Mouse (Mus musculus) G1E (cell line): ENCODE measurements at regions not wholly inside any gene's neighbourhood (a gene's known extent, or its start where the extent isn't known, plus 50 kb on each side); places are given as distances from the start of the nearest gene placed in this dataset.
"Not testable (repeated sequence)": the region's sequence is repeated elsewhere in the genome, so short reads cannot be mapped to it uniquely, and the experiment has no call there.

Experiments used
- ATAC-seq: 2 replicates; pipeline ENCODE4 v1.8.0; 2016; ENCODE audit warnings: mild to moderate bottlenecking; ENCODE audit not compliant: insufficient number of reproducible peaks, poor library complexity, low FRiP score, severe bottlenecking; ENCODE audit errors: extremely low read depth
- DNase-seq: peaks from one replicate; pipeline ENCODE4 v3.0.0; 2012; ENCODE audit warnings: low spot score
- H3K27me3 ChIP-seq: 2 replicates; pipeline ENCODE4 v1.6.1; 2012; ENCODE audit warnings: mild to moderate bottlenecking, low read length, inconsistent platforms; ENCODE audit not compliant: insufficient read depth
- H3K36me3 ChIP-seq: replicated peaks from 2 replicates; pipeline ENCODE3; 2012; ENCODE audit warnings: mild to moderate bottlenecking, inconsistent platforms
- H3K4me1 ChIP-seq: 2 replicates; pipeline ENCODE4 v1.6.1; 2012; ENCODE audit warnings: low read depth, low read length, inconsistent platforms, mixed read lengths; ENCODE audit not compliant: insufficient read depth
- H3K4me3 ChIP-seq: 2 replicates; pipeline ENCODE4 v1.5.1; 2012; ENCODE audit warnings: low read depth, mild to moderate bottlenecking, inconsistent platforms, low read length, moderate library complexity, mixed read lengths
- H3K9me3 ChIP-seq: replicated peaks from 2 replicates; pipeline ENCODE4 v1.6.1; 2012; ENCODE audit warnings: inconsistent platforms
- CTCF ChIP-seq: IDR thresholded peaks from 2 replicates; pipeline ENCODE4 v1.5.1; 2012; ENCODE audit warnings: low read depth, low read length, inconsistent platforms, mixed read lengths
- GATA1 ChIP-seq: IDR thresholded peaks from 2 replicates; pipeline ENCODE4 v1.6.1; 2012; ENCODE audit warnings: borderline replicate concordance, low read length, inconsistent platforms, mixed read lengths
- GATA2 ChIP-seq: IDR thresholded peaks from 2 replicates; pipeline ENCODE4 v1.6.1; 2012; ENCODE audit warnings: low read depth, low read length, inconsistent platforms, borderline replicate concordance
- POLR2AphosphoS5 ChIP-seq: IDR thresholded peaks from 2 replicates; pipeline ENCODE4 v1.6.1; 2012; ENCODE audit warnings: low read depth, low read length, inconsistent platforms; ENCODE audit not compliant: insufficient replicate concordance
- TAL1 ChIP-seq: conservative IDR thresholded peaks from 2 replicates; pipeline ENCODE4 v1.6.1; 2012; ENCODE audit warnings: low read depth, low read length, inconsistent platforms, mixed read lengths

GRCm38 (mm10) chr2:79030990-79031389, 163.1 kb downstream of the Ube2e3 start:
- TF ChIP-seq GATA1 (no peak), TAL1 (no peak), GATA2 (no peak), CTCF (no peak), POLR2AphosphoS5 (no peak)
- ATAC-seq (no peak), DNase-seq (no peak)
- no peaks in the 10 kb centered on the region for H3K27me3 ChIP-seq
- H3K9me3 ChIP-seq: no peaks in the 10 kb centered on the region
- H3K4me3 ChIP-seq: no peak overlapping the region
- no peaks in the 10 kb centered on the region for H3K36me3 ChIP-seq
- H3K4me1 ChIP-seq: peaks cover 6% of the 10 kb centered on the region; the same call in 1 of the 2 replicates

- no peak for ATAC-seq
- Histone ChIP-seq H3K27me3 (no peaks in the 10 kb centered on the region), H3K4me1 (peaks cover 23% of the 10 kb centered on the region), H3K9me3 (no peaks in the 10 kb centered on the region), H3K4me3 (no peak overlapping the region), H3K36me3 (no peaks in the 10 kb centered on the region)
- DNase-seq: no peak
- TF ChIP-seq POLR2AphosphoS5 (no peak), GATA2 (no peak), GATA1 (no peak), CTCF (no peak), TAL1 (no peak)
Observed at GRCm38 (mm10) chr2:79036296-79036695, 168.4 kb downstream of the Ube2e3 start.

- ATAC-seq (no peak), DNase-seq (no peak)
- Histone ChIP-seq H3K36me3 (no peaks in the 10 kb centered on the region), H3K9me3 (no peaks in the 10 kb centered on the region), H3K27me3 (no peaks in the 10 kb centered on the region), H3K4me1 (peaks cover 23% of the 10 kb centered on the region), H3K4me3 (no peak overlapping the region)
- TF ChIP-seq TAL1 (no peak), POLR2AphosphoS5 (no peak)
Observed at GRCm38 (mm10) chr2:79038624-79039023, 170.7 kb downstream of the Ube2e3 start.

- H3K9me3 ChIP-seq, ATAC-seq, H3K4me3 ChIP-seq, DNase-seq, H3K27me3 ChIP-seq, H3K36me3 ChIP-seq: not testable (repeated sequence)
- H3K4me1 ChIP-seq: peaks cover 13% of the 10 kb centered on the region
Observed at GRCm38 (mm10) chr2:79044804-79045203, 176.9 kb downstream of the Ube2e3 start.

GRCm38 (mm10) chr2:79045508-79045907, 177.6 kb downstream of the Ube2e3 start:
- TF ChIP-seq POLR2AphosphoS5: no peak
- no peak for TF ChIP-seq TAL1
- Histone ChIP-seq H3K36me3 (no peaks in the 10 kb centered on the region), H3K9me3 (no peaks in the 10 kb centered on the region), H3K4me3 (no peak overlapping the region), H3K27me3 (no peaks in the 10 kb centered on the region), H3K4me1 (peaks cover 13% of the 10 kb centered on the region)
- no peak for DNase-seq
- ATAC-seq: no peak

GRCm38 (mm10) chr2:79048020-79048419, 180.1 kb downstream of the Ube2e3 start:
- no peaks in the 10 kb centered on the region for H3K9me3 ChIP-seq
- peaks cover 13% of the 10 kb centered on the region for H3K4me1 ChIP-seq
- H3K27me3 ChIP-seq: no peaks in the 10 kb centered on the region
- no peaks in the 10 kb centered on the region for H3K36me3 ChIP-seq
- no peak overlapping the region for H3K4me3 ChIP-seq
- TF ChIP-seq GATA2: no peak
- DNase-seq: no peak
- ATAC-seq: no peak

GRCm38 (mm10) chr2:79048777-79049537, 181.0 kb downstream of the Ube2e3 start:
- no peaks in the 10 kb centered on the region for H3K27me3 ChIP-seq
- no peaks in the 10 kb centered on the region for H3K36me3 ChIP-seq
- peaks cover 13% of the 10 kb centered on the region for H3K4me1 ChIP-seq
- DNase-seq: no peak
- H3K9me3 ChIP-seq: no peaks in the 10 kb centered on the region
- TF ChIP-seq TAL1 (no peak), POLR2AphosphoS5 (no peak), GATA2 (no peak), CTCF (no peak), GATA1 (no peak)
- no peak for ATAC-seq
- H3K4me3 ChIP-seq: no peak overlapping the region
